Mouse (Mus musculus) stomach, embryonic 15.5 days (tissue): ENCODE data around the gene Ncf2. TPM values are rescaled to one million over a fixed set of nuclear protein-coding genes. Genes with fewer than 3 reads are reported as not detected.
"Not testable (repeated sequence)": the region's sequence is repeated elsewhere in the genome, so short reads cannot be mapped to it uniquely, and the experiment has no call there.

Experiments
- ATAC-seq: fragments of 200-750 bp; cut with Nextera tagmentation; 2 replicates; pipeline ENCODE4 v1.8.0; 2017; ENCODE audit warnings: low read depth, moderate number of reproducible peaks, moderate TSS enrichment; ENCODE audit not compliant: insufficient read depth, low FRiP score
- H3K27ac ChIP-seq: fragments of 300-500 bp; sonication (generic); 2 replicates; pipeline ENCODE4 v1.5.1; 2015; ENCODE audit warnings: mild to moderate bottlenecking, inconsistent platforms
- H3K27me3 ChIP-seq: fragments of 300-500 bp; sonication (generic); replicated peaks from 2 replicates; pipeline ENCODE4 v1.6.1; 2015; ENCODE audit warnings: inconsistent platforms
- H3K36me3 ChIP-seq: fragments of 300-500 bp; sonication (generic); 2 replicates; pipeline ENCODE4 v1.6.1; 2015; ENCODE audit warnings: inconsistent platforms
- H3K4me1 ChIP-seq: fragments of 300-500 bp; sonication (generic); 2 replicates; pipeline ENCODE4 v1.6.1; 2015; ENCODE audit warnings: inconsistent platforms
- H3K4me2 ChIP-seq: fragments of 300-500 bp; sonication (generic); 2 replicates; pipeline ENCODE4 v1.6.1; 2015; ENCODE audit warnings: mild to moderate bottlenecking, inconsistent platforms
- H3K4me3 ChIP-seq: fragments of 300-500 bp; sonication (generic); replicated peaks from 2 replicates; pipeline ENCODE4 v1.5.1; 2015; ENCODE audit warnings: inconsistent platforms
- H3K9ac ChIP-seq: fragments of 300-500 bp; sonication (generic); 2 replicates; pipeline ENCODE4 v1.6.1; 2015; ENCODE audit warnings: inconsistent platforms
- H3K9me3 ChIP-seq: fragments of 300-500 bp; sonication (generic); 2 replicates; pipeline ENCODE4 v1.6.1; 2016; ENCODE audit warnings: inconsistent platforms
- WGBS: fragments of 180-500 bp; shearing (Covaris S2); methylation state at CpG from one replicate; pipeline ENCODE4 v1.1.7; 2015; 5-methylcytosine and 5-hydroxymethylcytosine counted together
- polyA plus RNA-seq: library from polyadenylated mRNA; unstranded; fragments of >200 nt; fragmentation: Nextera tagmentation; extraction: Ambion mirVana; gene quantifications from 2 replicates; pipeline ENCODE4 v1.2.1, GENCODE M21; 2015

Gene Ncf2
- polyA plus RNA-seq, 1 experiment from 2014 or later: 6.1 TPM

DNA sequence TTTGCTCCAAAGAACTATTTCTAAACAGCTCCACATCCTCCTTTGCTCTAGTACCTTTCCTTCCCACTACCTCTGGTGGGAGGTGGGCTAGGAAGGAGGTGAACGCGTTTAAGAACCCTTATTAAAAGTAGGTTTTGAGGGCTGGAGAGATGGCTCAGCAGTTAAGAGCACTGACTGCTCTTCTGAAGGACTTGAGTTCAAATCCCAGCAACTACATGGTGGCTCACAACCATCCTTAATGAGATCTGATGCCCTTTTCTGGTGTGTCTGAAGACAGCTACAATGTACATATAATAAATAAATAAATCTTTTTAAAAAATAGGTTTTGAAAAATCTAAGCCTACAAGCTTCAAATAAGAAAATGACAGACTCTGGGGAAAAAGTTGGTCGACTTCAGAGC, 14.5 kb upstream of the Ncf2 start:
- ATAC-seq, H3K27ac ChIP-seq, H3K9me3 ChIP-seq, H3K4me2 ChIP-seq, H3K36me3 ChIP-seq, H3K27me3 ChIP-seq, H3K4me3 ChIP-seq, H3K9ac ChIP-seq, H3K4me1 ChIP-seq: not testable (repeated sequence)
- WGBS: 78% methylated on average over 3 of the region's 3 CpGs

- 84% methylated on average over 4 of the region's 4 CpGs for WGBS
- Histone ChIP-seq H3K4me2 (no peak overlapping the region), H3K27ac (no peak overlapping the region), H3K27me3 (no peaks in the 10 kb centered on the region), H3K9me3 (no peaks in the 10 kb centered on the region), H3K4me3 (no peak overlapping the region), H3K36me3 (no peaks in the 10 kb centered on the region), H3K4me1 (peaks cover 4% of the 10 kb centered on the region; the same call in 1 of the 2 replicates), H3K9ac (no peak overlapping the region)
- no peak for ATAC-seq
These were observed 13.0 kb upstream of the Ncf2 start for GRCm38 (mm10) chr1:152786953-152787352.

DNA sequence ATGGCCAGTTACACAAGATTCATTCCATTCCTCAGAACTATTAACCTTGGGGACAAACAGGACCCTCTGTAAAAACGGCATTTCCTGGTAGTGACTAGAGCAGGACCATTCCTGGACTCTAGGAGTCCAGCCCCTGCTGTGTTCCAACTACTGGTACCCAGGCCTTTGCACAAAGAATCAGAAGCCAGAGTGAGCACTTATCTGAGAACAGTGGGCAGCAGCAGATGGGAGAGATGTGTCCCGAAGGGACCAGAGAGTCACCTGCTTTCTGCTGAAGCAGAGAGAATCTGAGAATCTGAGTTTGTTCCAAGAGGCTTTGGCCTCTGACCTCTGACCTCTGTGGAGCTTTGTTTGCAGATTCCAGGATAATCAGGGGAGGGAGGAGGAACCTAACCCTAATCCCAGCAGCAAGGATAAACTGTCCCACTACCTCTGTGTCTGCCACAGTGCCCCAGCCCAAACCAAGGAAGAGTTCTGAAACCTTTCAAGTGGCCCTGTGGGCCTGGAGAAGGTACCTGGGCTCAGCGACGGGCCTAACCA, 11.8 kb upstream of the Ncf2 start:
- 45% methylated on average over 4 of the region's 4 CpGs for WGBS
- no peak overlapping the region for H3K27ac ChIP-seq

GRCm38 (mm10) chr1:152790254-152790653, 9.7 kb upstream of the Ncf2 start:
- Histone ChIP-seq H3K4me3 (no peak overlapping the region), H3K4me2 (no peak overlapping the region), H3K4me1 (peaks cover 4% of the 10 kb centered on the region; the same call in 1 of the 2 replicates), H3K36me3 (no peaks in the 10 kb centered on the region), H3K9me3 (no peaks in the 10 kb centered on the region), H3K27ac (no peak overlapping the region), H3K9ac (no peak overlapping the region), H3K27me3 (no peaks in the 10 kb centered on the region)
- ATAC-seq: no peak
- WGBS: 25% methylated on average over 12 of the region's 12 CpGs

More for the DNA sequence above, 11.8 kb upstream of the Ncf2 start:
- Histone ChIP-seq H3K9me3 (no peaks in the 10 kb centered on the region), H3K27me3 (no peaks in the 10 kb centered on the region), H3K9ac (no peak overlapping the region), H3K36me3 (no peaks in the 10 kb centered on the region), H3K4me2 (no peak overlapping the region), H3K4me1 (peaks cover 4% of the 10 kb centered on the region; the same call in 1 of the 2 replicates), H3K4me3 (no peak overlapping the region)
- ATAC-seq: no peak

DNA sequence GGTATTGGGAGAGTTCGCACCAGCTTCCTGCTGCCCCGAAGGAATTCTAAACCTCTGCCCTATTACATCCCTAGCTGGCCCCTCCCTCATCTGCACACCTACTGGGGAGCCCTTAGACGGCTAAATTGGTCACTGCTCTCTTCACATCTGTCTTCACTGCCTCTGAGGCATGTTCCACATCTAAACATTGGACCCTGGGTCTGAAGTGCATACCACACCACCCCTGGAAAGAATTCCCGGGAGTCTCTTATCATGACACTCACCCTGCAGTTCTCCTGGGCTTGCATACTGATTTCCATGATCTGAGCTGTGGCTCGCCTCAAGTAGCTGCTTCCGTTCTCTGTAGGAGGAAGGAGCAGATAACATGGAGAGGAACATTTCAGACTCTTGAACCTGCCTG, 9.2 kb upstream of the Ncf2 start:
- Histone ChIP-seq H3K27me3 (no peaks in the 10 kb centered on the region), H3K9ac (no peak overlapping the region), H3K9me3 (no peaks in the 10 kb centered on the region), H3K4me3 (no peak overlapping the region), H3K27ac (no peak overlapping the region), H3K36me3 (no peaks in the 10 kb centered on the region), H3K4me2 (no peak overlapping the region), H3K4me1 (peaks cover 4% of the 10 kb centered on the region; the same call in 1 of the 2 replicates)
- WGBS: 12% methylated on average over 6 of the region's 6 CpGs
- 0 out of 2 replicates have a peak, but pooled peaks have one; percentile 24 for ATAC-seq

GRCm38 (mm10) chr1:152791269-152791668, 8.7 kb upstream of the Ncf2 start:
- H3K9me3 ChIP-seq: no peaks in the 10 kb centered on the region
- 31% methylated on average over 4 of the region's 4 CpGs for WGBS
- no peaks in the 10 kb centered on the region for H3K36me3 ChIP-seq
- H3K9ac ChIP-seq: no peak overlapping the region
- H3K4me3 ChIP-seq: no peak overlapping the region
- no peak overlapping the region for H3K4me2 ChIP-seq
- no peak for ATAC-seq
- H3K4me1 ChIP-seq: peaks cover 4% of the 10 kb centered on the region; the same call in 1 of the 2 replicates
- H3K27me3 ChIP-seq: no peaks in the 10 kb centered on the region
- H3K27ac ChIP-seq: no peak overlapping the region

DNA sequence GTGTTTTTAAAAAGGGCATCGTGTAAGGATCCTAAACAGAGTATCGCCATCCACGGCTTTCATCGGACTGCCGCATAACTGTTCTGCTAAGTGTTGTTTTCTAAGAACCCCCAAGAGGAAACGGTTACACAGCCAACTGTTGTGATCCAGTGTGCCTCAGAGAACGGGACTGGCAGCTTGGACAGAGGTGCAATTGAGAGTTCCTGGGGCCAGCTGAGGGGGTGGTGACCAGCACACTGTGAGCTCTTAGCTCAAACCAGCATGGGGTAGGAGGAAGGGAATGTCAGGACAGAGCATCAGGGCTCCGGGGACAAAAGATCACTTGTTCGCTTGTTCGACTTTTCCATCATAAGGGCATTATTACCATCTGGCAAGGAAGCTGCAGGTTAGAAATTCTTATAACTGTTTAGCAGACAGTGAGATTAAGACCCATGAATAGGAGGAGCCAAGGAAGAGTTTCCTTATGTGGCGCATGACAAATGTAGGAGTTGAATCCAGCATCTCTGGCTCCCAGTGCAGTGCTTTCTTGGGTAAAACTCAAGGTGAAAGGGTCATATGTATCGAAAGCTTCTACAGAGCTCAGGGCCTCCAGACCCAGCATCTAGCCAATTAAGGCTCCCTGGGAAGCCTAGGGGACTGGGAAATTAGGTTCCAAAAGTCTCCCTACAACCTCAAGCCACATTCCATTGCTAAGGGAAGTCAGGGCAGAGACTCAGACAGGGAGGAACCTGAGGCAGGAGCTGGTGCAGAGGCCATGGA, 7.1 kb upstream of the Ncf2 start:
- Histone ChIP-seq H3K27ac (no peak overlapping the region), H3K9ac (no peak overlapping the region), H3K4me3 (no peak overlapping the region)

GRCm38 (mm10) chr1:152793495-152794130, 6.4 kb upstream of the Ncf2 start:
- no peaks in the 10 kb centered on the region for H3K27me3 ChIP-seq
- no peak overlapping the region for H3K9ac ChIP-seq
- 0 out of 2 replicates have a peak, but pooled peaks cover 2% of the 10 kb centered on the region for H3K4me1 ChIP-seq
- no peak overlapping the region for H3K4me3 ChIP-seq
- H3K9me3 ChIP-seq: no peaks in the 10 kb centered on the region
- WGBS: 72% methylated on average over 6 of the region's 6 CpGs
- H3K4me2 ChIP-seq: no peak overlapping the region
- no peak for ATAC-seq
- no peak overlapping the region for H3K27ac ChIP-seq
- no peaks in the 10 kb centered on the region for H3K36me3 ChIP-seq

More for the DNA sequence above, 7.1 kb upstream of the Ncf2 start:
- peak; percentile 48; the same call in 1 of the 2 replicates for ATAC-seq
- Histone ChIP-seq H3K4me2 (no peak overlapping the region), H3K27me3 (no peaks in the 10 kb centered on the region), H3K4me1 (peaks cover 4% of the 10 kb centered on the region; the same call in 1 of the 2 replicates), H3K36me3 (no peaks in the 10 kb centered on the region), H3K9me3 (no peaks in the 10 kb centered on the region)
- 66% methylated on average over 12 of the region's 12 CpGs for WGBS

DNA sequence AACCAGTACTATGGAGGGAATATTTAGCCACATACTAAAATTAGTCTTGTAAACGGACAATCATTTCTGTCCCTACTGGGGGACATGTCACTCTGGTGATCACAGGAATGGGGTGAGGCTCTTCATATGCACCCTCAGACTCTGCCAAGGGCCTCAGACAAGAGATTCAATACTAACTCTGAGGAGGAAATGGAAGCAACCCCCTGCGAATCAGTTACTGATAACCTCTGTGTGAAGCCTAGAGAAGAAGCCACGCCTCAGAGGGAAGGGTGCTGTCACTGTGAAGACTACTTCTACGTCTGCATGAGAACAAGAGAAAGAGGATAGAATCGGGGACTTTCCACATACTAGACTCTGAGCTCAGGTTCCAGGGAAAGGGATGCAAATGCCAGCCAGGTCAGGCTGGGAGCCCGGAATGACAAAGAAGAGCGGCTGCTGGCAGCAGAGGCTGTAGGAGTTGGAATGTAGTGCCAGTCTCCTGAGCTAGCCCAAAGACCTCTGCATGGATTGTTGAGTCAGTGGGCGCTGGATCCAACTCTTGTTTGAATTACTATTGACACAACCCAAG, 4.2 kb upstream of the Ncf2 start:
- ATAC-seq: no peak
- Histone ChIP-seq H3K4me3 (no peak overlapping the region), H3K27ac (no peak overlapping the region), H3K9me3 (no peaks in the 10 kb centered on the region), H3K36me3 (no peaks in the 10 kb centered on the region), H3K4me2 (no peak overlapping the region), H3K27me3 (no peaks in the 10 kb centered on the region), H3K9ac (no peak overlapping the region), H3K4me1 (0 out of 2 replicates have a peak, but pooled peaks cover 2% of the 10 kb centered on the region)
- 65% methylated on average over 8 of the region's 8 CpGs for WGBS

GRCm38 (mm10) chr1:152796683-152797263, 3.2 kb upstream of the Ncf2 start:
- ATAC-seq: no peak
- no peaks in the 10 kb centered on the region for H3K4me1 ChIP-seq
- H3K27me3 ChIP-seq: no peaks in the 10 kb centered on the region
- H3K27ac ChIP-seq: no peak overlapping the region
- 76% methylated on average over 8 of the region's 8 CpGs for WGBS
- no peaks in the 10 kb centered on the region for H3K36me3 ChIP-seq
- no peaks in the 10 kb centered on the region for H3K9me3 ChIP-seq
- H3K9ac ChIP-seq: no peak overlapping the region
- H3K4me2 ChIP-seq: no peak overlapping the region
- H3K4me3 ChIP-seq: no peak overlapping the region

DNA sequence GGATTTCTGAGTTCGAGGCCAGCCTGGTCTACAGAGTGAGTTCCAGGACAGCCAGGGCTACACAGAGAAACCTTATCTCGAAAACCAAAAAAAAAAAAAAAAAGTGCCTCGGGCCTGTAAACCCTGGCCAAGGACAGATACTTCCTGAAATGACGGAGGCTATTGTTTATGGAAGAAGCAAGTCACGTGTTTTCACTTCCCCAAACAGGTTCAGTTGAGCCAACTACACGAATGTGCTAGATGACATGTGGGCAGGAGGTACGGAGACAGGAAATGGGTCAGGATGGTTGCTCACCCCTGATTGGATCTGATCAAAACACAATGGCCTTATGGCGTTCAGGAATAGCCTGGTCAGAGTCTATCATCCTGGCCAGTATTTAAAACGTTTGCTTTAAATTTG, 1.9 kb upstream of the Ncf2 start:
- no peaks in the 10 kb centered on the region for H3K4me1 ChIP-seq
- no peaks in the 10 kb centered on the region for H3K36me3 ChIP-seq
- WGBS: 55% methylated on average over 9 of the region's 9 CpGs
- H3K4me2 ChIP-seq: no peak overlapping the region
- no peaks in the 10 kb centered on the region for H3K9me3 ChIP-seq
- no peak overlapping the region for H3K9ac ChIP-seq
- peak; percentile 50; the same call in 1 of the 2 replicates for ATAC-seq
- H3K27ac ChIP-seq: no peak overlapping the region
- H3K4me3 ChIP-seq: no peak overlapping the region
- no peaks in the 10 kb centered on the region for H3K27me3 ChIP-seq
